ENCODE assay signal across 14 mouse cellular contexts in the genomic region with DNA sequence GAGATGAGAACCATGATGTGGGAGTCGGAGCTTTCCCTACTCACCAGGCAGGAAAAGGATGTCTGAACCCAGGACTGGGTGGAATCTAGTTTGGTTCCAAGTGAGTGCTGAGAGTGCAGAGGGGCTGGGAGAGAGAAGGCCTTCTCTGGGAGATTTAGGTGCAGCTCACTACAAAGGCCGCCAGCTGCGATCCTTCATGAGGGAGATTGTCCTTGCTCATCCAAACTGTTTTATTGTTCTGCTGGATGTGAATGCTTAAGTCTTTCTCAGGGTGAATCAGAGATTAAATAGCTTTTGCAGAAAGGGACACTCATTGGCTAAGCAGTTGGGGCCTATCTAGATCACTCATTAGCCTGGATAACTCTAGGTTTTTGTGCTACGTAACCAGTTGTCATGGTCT.
"Had no signal": no experiment of that assay in that cellular context is flagged by ENCODE, and none has a peak within 500 bp of the region (broad histone marks: within the 10 kb centered on the region; RNA-seq: fewer than 3 reads in every experiment).

No protein-coding gene starts in this region.

- H3K9ac ChIP-seq: limb, embryonic 13.5 days; liver, embryonic 14.5 days; midbrain, embryonic 15.5 days; neural tube, embryonic 12.5 days had no signal

- H3K27ac ChIP-seq: layer of hippocampus, adult 2 months; limb, embryonic 13.5 days; liver, embryonic 14.5 days; midbrain, embryonic 15.5 days; neural tube, embryonic 12.5 days; stomach, postnatal 0 days had no signal

- H3K4me2 ChIP-seq: limb, embryonic 13.5 days; midbrain, embryonic 11.5 days; midbrain, embryonic 15.5 days; neural tube, embryonic 12.5 days had no signal

- H3K4me3 ChIP-seq: layer of hippocampus, adult 2 months; limb, embryonic 13.5 days; megakaryocyte, embryonic 14.5 days; midbrain, embryonic 15.5 days; neural tube, embryonic 12.5 days had no signal

- DNase-seq: left cerebral cortex, postnatal 4 days; lung, adult 18-20 months; lung, postnatal 4 days had no signal

- ATAC-seq: hindbrain, embryonic 16.5 days; inflammation-experienced regulatory T-cells, adult 6 months; lung, postnatal 0 days; midbrain, embryonic 15.5 days had no signal

- H3K36me3 ChIP-seq: limb, embryonic 13.5 days; midbrain, embryonic 15.5 days; neural tube, embryonic 12.5 days had no signal

- H3K27me3 ChIP-seq: limb, embryonic 13.5 days; midbrain, embryonic 15.5 days; neural tube, embryonic 12.5 days had no signal

- H3K9me3 ChIP-seq: limb, embryonic 13.5 days; megakaryocyte, embryonic 14.5 days; midbrain, embryonic 15.5 days; neural tube, embryonic 12.5 days had no signal

- H3K4me1 ChIP-seq: megakaryocyte, embryonic 14.5 days; midbrain, embryonic 15.5 days; neural tube, embryonic 12.5 days had no signal
